Mouse (Mus musculus): ENCODE measurements around the gene Aurkb.

The Aurkb gene

GRCm38 (mm10) chr11:69063413-69064201, 18.2 kb downstream of the Aurkb start:
- peak; percentile 82 to 97 for DNase-seq (ENCODE audit: inconsistent age in 2 of 2, low spot score in 1 of 2)

- DNase-seq (ENCODE audit: inconsistent age in 2 of 2, low spot score in 1 of 2), result peak in 1 of 2 experiments; percentile 39
These were observed 19.0 kb downstream of the Aurkb start for GRCm38 (mm10) chr11:69064259-69065133.

GRCm38 (mm10) chr11:69065394-69065925, 20.0 kb downstream of the Aurkb start:
- peak in 1 of 2 experiments; percentile 41 for DNase-seq (ENCODE audit: inconsistent age in 2 of 2, low spot score in 1 of 2)

- DNase-seq (ENCODE audit: inconsistent age in 2 of 2, low spot score in 1 of 2), result peak; percentile 78 to 80
These were observed 20.9 kb downstream of the Aurkb start for GRCm38 (mm10) chr11:69066163-69066861.

GRCm38 (mm10) chr11:69066956-69067355, 21.5 kb downstream of the Aurkb start:
- peak; percentile 91 to 97 for DNase-seq (ENCODE audit: inconsistent age in 2 of 2, low spot score in 1 of 2)

- peak; percentile 70 to 81 for DNase-seq (ENCODE audit: inconsistent age in 2 of 2, low spot score in 1 of 2)
These were observed 22.2 kb downstream of the Aurkb start for GRCm38 (mm10) chr11:69067601-69068000.

GRCm38 (mm10) chr11:69070093-69070492, 24.6 kb downstream of the Aurkb start:
- DNase-seq (ENCODE audit: inconsistent age in 2 of 2, low spot score in 1 of 2), result no peak

- DNase-seq (ENCODE audit: inconsistent age in 2 of 2, low spot score in 1 of 2), result peak; percentile 95 to 98
These were observed 25.3 kb downstream of the Aurkb start, which contains the start of gene Tmem107 for GRCm38 (mm10) chr11:69070590-69071222. Gene Tmem107 (plus strand): TSS chr11:69070806.

GRCm38 (mm10) chr11:69071262-69071661, 25.8 kb downstream of the Aurkb start:
- peak in 1 of 2 experiments; percentile 61 for DNase-seq (ENCODE audit: inconsistent age in 2 of 2, low spot score in 1 of 2)

- DNase-seq (ENCODE audit: inconsistent age in 2 of 2, low spot score in 1 of 2), result peak; percentile 25 to 46
These were observed 26.8 kb downstream of the Aurkb start for GRCm38 (mm10) chr11:69072234-69072633.

- DNase-seq (ENCODE audit: inconsistent age in 2 of 2, low spot score in 1 of 2), result peak in 1 of 2 experiments; percentile 20
These were observed 27.2 kb downstream of the Aurkb start for GRCm38 (mm10) chr11:69072666-69073064.

GRCm38 (mm10) chr11:69073065-69073888, 27.8 kb downstream of the Aurkb start:
- peak; percentile 86 to 97 for DNase-seq (ENCODE audit: inconsistent age in 2 of 2, low spot score in 1 of 2)

GRCm38 (mm10) chr11:69073951-69074775, 28.7 kb downstream of the Aurkb start:
- peak; percentile 21 to 63 for DNase-seq (ENCODE audit: inconsistent age in 2 of 2, low spot score in 1 of 2)

- no peak for DNase-seq (ENCODE audit: inconsistent age in 2 of 2, low spot score in 1 of 2)
These were observed 29.3 kb downstream of the Aurkb start for GRCm38 (mm10) chr11:69074776-69075069.

- DNase-seq (ENCODE audit: inconsistent age in 2 of 2, low spot score in 1 of 2), result no peak
These were observed 30.5 kb downstream of the Aurkb start for GRCm38 (mm10) chr11:69075764-69076479.

GRCm38 (mm10) chr11:69076572-69076971, 31.1 kb downstream of the Aurkb start:
- peak; percentile 57 to 83 for DNase-seq (ENCODE audit: inconsistent age in 2 of 2, low spot score in 1 of 2)

GRCm38 (mm10) chr11:69077316-69077715, 31.9 kb downstream of the Aurkb start:
- peak; percentile 56 to 76 for DNase-seq (ENCODE audit: inconsistent age in 2 of 2, low spot score in 1 of 2)

- peak; percentile 12 to 28 for DNase-seq (ENCODE audit: inconsistent age in 2 of 2, low spot score in 1 of 2)
These were observed 32.6 kb downstream of the Aurkb start for GRCm38 (mm10) chr11:69078041-69078440.

Measured in adrenal gland, adult (tissue).